Mouse (Mus musculus) testis, adult 10 weeks (tissue): ENCODE measurements around the gene Gm28171. TPM values are rescaled to one million over a fixed set of nuclear protein-coding genes. Genes with fewer than 3 reads are reported as not detected.

Experiments used
- polyA plus RNA-seq: library from polyadenylated mRNA; stranded (reverse); fragments of 350-450 nt; fragmentation: Illumina TruSeq; extraction: RNeasy Lipid Tissue Mini Kit (QIAGEN cat#74804); gene quantifications from one replicate; pipeline ENCODE4 v1.2.3, GENCODE M21; 2014; ENCODE audit warnings: low read depth, low replicate concordance

The Gm28171 gene
- 4.6 TPM for polyA plus RNA-seq

GRCm38 (mm10) chrY:5793095-5793494 lies at the start of gene Gm28171:
Gm28171 (plus strand) TSS chrY:5793395.

Other genes starting within 250 kb of the Gm28171 start
- gene Gm21854, start 136.4 kb upstream of the Gm28171 start, polyA plus RNA-seq, result 2.9 TPM
- gene Gm20914, start 67.4 kb upstream of the Gm28171 start, polyA plus RNA-seq, result 4.6 TPM
- 2.8 TPM for gene Gm21778, start 149.1 kb downstream of the Gm28171 start, polyA plus RNA-seq